Mouse (Mus musculus) kidney, embryonic 16.5 days (tissue): ENCODE measurements around the gene Mical3. TPM values are rescaled to one million over a fixed set of nuclear protein-coding genes. Genes with fewer than 3 reads are reported as not detected.

Experiments
- ATAC-seq: fragments of 200-750 bp; cut with Nextera tagmentation; 2 replicates; pipeline ENCODE4 v1.8.0; 2017; ENCODE audit warnings: moderate TSS enrichment; ENCODE audit not compliant: low FRiP score, low TSS enrichment
- H3K27ac ChIP-seq: fragments of 300-500 bp; sonication (generic); 2 replicates; pipeline ENCODE4 v1.5.1; 2014; ENCODE audit warnings: low read length
- H3K27me3 ChIP-seq: fragments of 300-500 bp; sonication (generic); 2 replicates; pipeline ENCODE4 v1.6.1; 2014; ENCODE audit warnings: low read length, control low read depth, mixed read lengths; ENCODE audit not compliant: insufficient read depth
- H3K36me3 ChIP-seq: fragments of 300-500 bp; sonication (generic); 2 replicates; pipeline ENCODE4 v1.6.1; 2014; ENCODE audit warnings: low read length, control low read depth, mixed read lengths; ENCODE audit not compliant: insufficient read depth
- H3K4me1 ChIP-seq: fragments of 300-500 bp; sonication (generic); 2 replicates; pipeline ENCODE4 v1.6.1; 2014; ENCODE audit warnings: low read length, control low read depth, mixed read lengths; ENCODE audit not compliant: insufficient read depth
- H3K4me2 ChIP-seq: fragments of 300-500 bp; sonication (generic); replicated peaks from 2 replicates; pipeline ENCODE4 v1.6.1; 2014; ENCODE audit warnings: low read depth, low read length
- H3K4me3 ChIP-seq: fragments of 300-500 bp; sonication (generic); 2 replicates; pipeline ENCODE4 v1.5.1; 2014; ENCODE audit warnings: mild to moderate bottlenecking, low read length
- H3K9ac ChIP-seq: fragments of 300-500 bp; sonication (generic); replicated peaks from 2 replicates; pipeline ENCODE4 v1.6.1; 2014; ENCODE audit warnings: low read length
- H3K9me3 ChIP-seq: fragments of 300-500 bp; sonication (generic); 2 replicates; pipeline ENCODE4 v1.6.1; 2016; ENCODE audit warnings: low read length, control low read depth
- WGBS: fragments of 180-500 bp; shearing (Covaris S2); extraction: QIAGEN DNeasy Blood & Tissue Kit; methylation state at CpG from one replicate; pipeline ENCODE4 v1.1.7; 2014; 5-methylcytosine and 5-hydroxymethylcytosine counted together
- polyA plus RNA-seq: library from polyadenylated mRNA; unstranded; fragments of >200 nt; fragmentation: Nextera tagmentation; extraction: Ambion mirVana; gene quantifications from 2 replicates; pipeline ENCODE4 v1.2.1, GENCODE M21; 2015

Mical3 gene
- polyA plus RNA-seq, 1 experiment from 2014 or later: 10.9 TPM

DNA sequence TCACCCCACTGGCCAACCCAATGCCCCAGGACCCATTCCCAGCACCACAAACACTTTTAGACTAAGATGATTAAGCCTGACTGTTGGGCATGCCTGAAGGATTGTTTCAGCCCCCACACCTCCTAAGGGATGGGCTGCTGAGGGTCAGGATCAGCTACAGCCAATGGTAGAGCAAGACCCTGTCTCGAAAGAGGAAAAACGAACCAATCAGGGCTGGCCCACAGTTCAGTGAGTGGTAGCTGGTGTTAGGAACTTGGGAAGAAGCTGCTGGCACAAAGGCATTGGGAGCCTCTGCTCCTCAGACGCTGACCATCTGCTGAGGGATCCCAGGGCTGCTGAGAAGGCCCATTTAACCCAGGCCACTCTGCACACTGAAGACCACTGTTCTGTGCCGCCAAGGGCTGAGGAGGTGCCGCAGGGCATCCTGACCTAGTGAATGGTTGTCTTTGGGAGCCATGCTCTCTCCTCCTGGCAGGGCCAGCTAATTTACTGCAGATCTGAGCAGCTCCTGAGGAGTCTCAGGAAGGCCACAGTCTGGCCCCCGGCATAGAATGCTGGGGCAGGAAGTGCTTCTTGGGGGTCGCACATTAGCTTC lies 36.7 kb upstream of the Mical3 start:
- Histone ChIP-seq H3K36me3 (no peaks in the 10 kb centered on the region), H3K9ac (no peak overlapping the region), H3K4me2 (no peak overlapping the region), H3K27me3 (no peaks in the 10 kb centered on the region), H3K4me3 (no peak overlapping the region), H3K27ac (no peak overlapping the region), H3K4me1 (peaks cover 20% of the 10 kb centered on the region), H3K9me3 (no peaks in the 10 kb centered on the region)
- WGBS: 68% methylated on average over 7 of the region's 7 CpGs
- no peak for ATAC-seq

DNA sequence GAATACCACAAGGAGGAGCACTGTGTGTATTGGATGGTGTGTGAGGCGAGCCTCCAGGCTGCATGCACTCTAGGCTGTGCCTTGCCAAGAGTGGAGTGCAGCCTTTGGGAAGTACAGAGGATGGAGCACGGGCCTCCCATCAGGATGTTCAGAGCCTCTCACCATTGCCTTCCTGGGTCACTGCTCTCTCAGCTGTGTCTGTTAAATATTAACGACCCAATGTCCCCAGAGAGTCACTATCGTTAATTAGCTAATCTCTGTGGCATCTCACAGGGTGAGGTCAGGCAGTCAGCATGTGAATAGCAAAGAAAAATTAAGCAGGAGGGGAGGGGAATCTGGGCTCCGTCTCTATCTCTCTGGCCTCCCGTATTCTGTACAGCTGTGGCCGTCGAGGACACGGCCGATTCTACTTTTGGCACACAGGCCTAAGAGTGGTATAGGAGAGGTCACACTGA lies 35.3 kb upstream of the Mical3 start:
- H3K4me1 ChIP-seq: peaks cover 20% of the 10 kb centered on the region
- peak; percentile 97 for ATAC-seq
- H3K4me3 ChIP-seq: no peak overlapping the region
- no peaks in the 10 kb centered on the region for H3K9me3 ChIP-seq
- no peaks in the 10 kb centered on the region for H3K27me3 ChIP-seq
- H3K4me2 ChIP-seq: no peak overlapping the region
- WGBS: 30% methylated on average over 10 of the region's 10 CpGs
- H3K27ac ChIP-seq: peak overlapping the region; percentile 54
- H3K36me3 ChIP-seq: no peaks in the 10 kb centered on the region
- no peak overlapping the region for H3K9ac ChIP-seq

DNA sequence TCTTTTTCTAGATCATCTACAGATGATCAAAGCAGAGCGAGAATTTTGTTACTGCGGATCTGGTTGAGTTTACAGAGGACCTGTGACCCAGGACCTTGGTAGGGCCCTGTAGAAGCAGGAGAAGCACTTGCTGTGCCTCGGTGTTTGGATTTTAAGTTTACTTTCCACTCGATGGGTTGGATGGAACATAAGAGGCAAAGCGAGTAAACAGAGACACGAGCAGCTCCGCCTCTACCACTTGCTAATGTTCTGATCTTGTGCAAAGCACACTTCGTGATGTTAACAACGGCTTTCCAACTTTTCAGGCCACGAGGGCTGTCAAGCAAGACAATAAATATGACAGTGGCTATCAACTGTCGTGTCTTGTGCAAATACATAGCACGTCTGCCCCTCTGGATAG lies 31.8 kb upstream of the Mical3 start:
- Histone ChIP-seq H3K9ac (no peak overlapping the region), H3K27me3 (no peaks in the 10 kb centered on the region), H3K27ac (no peak overlapping the region), H3K4me1 (peaks cover 15% of the 10 kb centered on the region), H3K9me3 (no peaks in the 10 kb centered on the region), H3K4me3 (no peak overlapping the region), H3K4me2 (no peak overlapping the region), H3K36me3 (no peaks in the 10 kb centered on the region)
- ATAC-seq: no peak
- WGBS: 82% methylated on average over 12 of the region's 12 CpGs

DNA sequence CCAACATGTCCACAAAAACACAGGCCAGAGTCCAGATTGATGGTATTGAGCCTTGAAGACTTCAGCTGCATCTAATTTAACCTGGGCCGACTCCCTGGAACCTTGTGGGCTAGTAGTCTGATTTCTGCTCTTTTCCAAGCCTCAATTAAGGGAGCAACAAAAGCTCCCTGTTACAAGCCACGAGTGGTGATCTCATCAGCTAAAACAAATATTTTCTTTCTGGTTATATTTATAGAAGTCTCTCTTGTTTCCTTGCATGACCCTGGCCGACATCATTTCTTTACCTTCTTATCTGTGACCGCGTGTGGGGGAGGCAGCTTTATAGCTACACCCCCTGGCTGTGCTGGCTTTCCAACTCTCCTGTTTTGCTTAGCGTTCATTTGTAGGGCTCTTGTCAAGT lies 29.3 kb upstream of the Mical3 start:
- WGBS: 31% methylated on average over 6 of the region's 6 CpGs
- no peak overlapping the region for H3K27ac ChIP-seq
- ATAC-seq: no peak

DNA sequence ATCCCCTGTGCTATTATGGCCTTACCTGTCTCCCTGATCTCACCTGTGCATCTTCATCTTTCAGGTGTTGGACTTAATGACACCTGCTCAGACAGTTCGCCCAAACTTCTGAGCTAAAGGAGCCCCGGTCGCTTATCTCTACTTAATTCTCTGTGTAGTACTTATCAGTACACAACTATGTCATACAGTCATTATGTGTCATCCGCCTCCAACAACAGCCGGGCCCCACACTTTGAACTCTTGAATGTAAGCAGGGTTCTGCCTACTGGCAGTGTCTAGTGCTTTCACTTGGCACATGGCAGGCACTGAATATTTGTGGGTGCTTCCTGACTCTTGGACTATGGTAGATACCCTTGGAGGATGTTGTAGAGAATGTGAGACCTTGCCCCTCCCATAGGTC lies 28.8 kb upstream of the Mical3 start:
- no peaks in the 10 kb centered on the region for H3K27me3 ChIP-seq
- no peaks in the 10 kb centered on the region for H3K9me3 ChIP-seq
- no peak for ATAC-seq
- no peaks in the 10 kb centered on the region for H3K4me1 ChIP-seq
- no peaks in the 10 kb centered on the region for H3K36me3 ChIP-seq
- H3K4me3 ChIP-seq: no peak overlapping the region
- H3K27ac ChIP-seq: no peak overlapping the region
- WGBS: 93% methylated on average over 5 of the region's 5 CpGs
- H3K9ac ChIP-seq: no peak overlapping the region
- H3K4me2 ChIP-seq: no peak overlapping the region

More for the DNA sequence above, 29.3 kb upstream of the Mical3 start:
- no peaks in the 10 kb centered on the region for H3K4me1 ChIP-seq
- no peak overlapping the region for H3K4me3 ChIP-seq
- H3K27me3 ChIP-seq: no peaks in the 10 kb centered on the region
- no peaks in the 10 kb centered on the region for H3K9me3 ChIP-seq
- no peak overlapping the region for H3K4me2 ChIP-seq
- no peaks in the 10 kb centered on the region for H3K36me3 ChIP-seq
- H3K9ac ChIP-seq: no peak overlapping the region

DNA sequence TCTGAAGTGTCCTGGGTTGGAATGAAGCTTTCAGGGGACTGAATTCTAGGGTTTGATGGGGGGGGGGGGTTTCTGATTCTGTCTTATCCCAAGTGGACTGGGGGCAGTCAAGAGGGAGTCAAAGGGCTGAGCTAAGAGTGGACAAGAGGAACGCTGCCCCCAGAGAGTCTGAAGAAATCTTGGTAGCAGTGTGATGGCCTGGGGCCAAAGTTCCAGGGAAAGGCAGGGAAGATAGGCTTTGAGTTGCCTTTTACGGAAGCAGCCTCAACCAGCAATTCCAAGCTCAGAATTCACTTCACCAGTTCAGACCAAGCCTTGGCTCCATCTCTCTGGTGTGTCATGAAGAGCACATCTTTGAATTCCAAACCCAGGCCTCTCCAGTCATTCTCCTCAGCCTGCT lies 25.2 kb upstream of the Mical3 start:
- no peak overlapping the region for H3K4me3 ChIP-seq
- no peak overlapping the region for H3K9ac ChIP-seq
- 69% methylated on average over 2 of the region's 2 CpGs for WGBS
- no peak for ATAC-seq
- no peaks in the 10 kb centered on the region for H3K27me3 ChIP-seq
- H3K4me1 ChIP-seq: peaks cover 3% of the 10 kb centered on the region; the same call in 1 of the 2 replicates
- H3K36me3 ChIP-seq: no peaks in the 10 kb centered on the region
- H3K27ac ChIP-seq: no peak overlapping the region
- H3K4me2 ChIP-seq: no peak overlapping the region
- H3K9me3 ChIP-seq: no peaks in the 10 kb centered on the region

DNA sequence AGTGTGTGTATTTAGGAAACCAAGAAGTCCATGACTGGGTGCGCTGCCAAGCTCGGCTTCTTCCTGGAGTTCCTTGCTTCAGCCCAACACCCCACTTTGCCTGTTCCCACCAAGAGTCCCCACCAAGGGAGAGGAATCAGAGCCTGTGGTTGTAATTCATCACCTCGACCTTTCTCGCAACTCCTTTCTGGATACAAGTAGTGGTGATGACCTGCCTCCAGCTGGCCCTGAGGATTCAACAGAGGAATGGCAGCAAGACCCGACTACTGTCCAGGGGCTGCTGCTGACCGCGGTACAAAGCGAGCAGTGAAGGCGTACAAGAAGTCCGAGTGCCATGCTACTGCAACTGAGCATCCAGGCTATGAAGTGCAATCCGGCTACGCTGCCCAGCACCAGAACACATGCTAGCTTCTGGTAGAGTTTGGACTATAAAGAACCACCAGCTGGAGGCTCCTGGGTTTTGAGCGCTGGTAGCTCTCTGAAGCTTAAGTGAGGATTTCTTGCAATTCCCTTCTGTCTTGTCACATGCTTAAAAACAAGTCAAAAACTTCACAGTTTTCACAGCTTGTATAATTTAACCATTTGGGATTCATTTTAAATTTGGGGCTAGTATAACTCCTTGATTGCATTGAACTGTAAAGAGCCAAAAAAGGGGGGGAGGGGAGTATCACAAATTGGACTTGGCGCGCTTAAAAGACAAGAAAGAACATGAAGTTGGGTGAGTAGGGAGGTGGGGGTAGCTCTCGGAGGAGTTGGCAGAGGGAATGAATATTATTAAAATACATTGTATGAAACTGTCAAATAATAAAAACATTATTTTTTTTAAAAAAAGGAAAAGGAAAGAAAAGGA lies 23.9 kb upstream of the Mical3 start:
- H3K4me3 ChIP-seq: no peak overlapping the region
- no peak overlapping the region for H3K9ac ChIP-seq
- H3K27ac ChIP-seq: no peak overlapping the region
- peaks cover 3% of the 10 kb centered on the region; the same call in 1 of the 2 replicates for H3K4me1 ChIP-seq
- no peaks in the 10 kb centered on the region for H3K27me3 ChIP-seq
- no peak for ATAC-seq
- no peaks in the 10 kb centered on the region for H3K9me3 ChIP-seq
- no peak overlapping the region for H3K4me2 ChIP-seq
- no peaks in the 10 kb centered on the region for H3K36me3 ChIP-seq
- 83% methylated on average over 16 of the region's 16 CpGs for WGBS

DNA sequence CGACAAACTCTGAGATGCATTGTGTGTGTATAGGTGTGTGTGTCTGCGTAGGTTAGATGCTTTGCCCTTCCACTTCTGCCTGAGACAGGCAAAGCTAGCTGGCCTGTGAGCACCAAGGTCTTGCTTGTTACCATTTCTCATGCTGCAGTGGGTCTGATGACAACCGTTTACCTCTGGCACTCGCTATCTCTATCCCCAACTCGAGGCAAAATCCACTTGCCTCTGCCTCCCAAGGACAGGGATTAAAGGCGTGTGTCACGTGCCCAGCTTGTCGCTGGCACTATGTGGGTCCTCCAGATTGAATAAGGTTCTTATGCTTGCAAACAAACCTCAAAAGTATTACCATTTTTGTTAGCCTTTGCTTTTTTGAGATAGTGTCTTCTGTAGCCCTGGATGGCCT lies 22.4 kb upstream of the Mical3 start:
- no peak for ATAC-seq
- H3K4me3 ChIP-seq: no peak overlapping the region
- no peaks in the 10 kb centered on the region for H3K9me3 ChIP-seq
- no peaks in the 10 kb centered on the region for H3K27me3 ChIP-seq
- 92% methylated on average over 8 of the region's 8 CpGs for WGBS
- H3K36me3 ChIP-seq: no peaks in the 10 kb centered on the region
- H3K9ac ChIP-seq: no peak overlapping the region
- peaks cover 3% of the 10 kb centered on the region; the same call in 1 of the 2 replicates for H3K4me1 ChIP-seq
- no peak overlapping the region for H3K27ac ChIP-seq
- no peak overlapping the region for H3K4me2 ChIP-seq

DNA sequence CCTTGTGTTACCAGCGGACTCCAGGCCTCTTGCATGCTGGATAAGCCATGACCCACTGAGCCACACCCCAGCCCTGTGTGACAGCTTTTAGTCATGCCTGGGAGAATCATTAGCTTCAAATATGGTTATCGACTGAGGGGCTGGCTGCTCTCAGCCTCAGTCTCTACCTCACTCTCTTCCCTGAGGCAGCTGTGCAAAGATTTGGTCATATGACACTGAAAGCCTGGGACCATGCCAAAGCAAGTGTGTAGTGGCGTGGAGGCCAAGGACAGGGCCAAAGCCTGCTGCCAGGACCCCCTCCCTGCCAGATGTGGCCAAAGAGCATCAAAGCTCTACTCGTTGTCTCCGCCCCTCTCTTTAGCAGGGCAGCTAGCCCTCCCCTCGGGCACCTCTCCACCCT lies 20.9 kb upstream of the Mical3 start:
- Histone ChIP-seq H3K9ac (no peak overlapping the region), H3K27me3 (no peaks in the 10 kb centered on the region), H3K4me1 (peaks cover 8% of the 10 kb centered on the region), H3K4me2 (no peak overlapping the region), H3K36me3 (no peaks in the 10 kb centered on the region), H3K27ac (no peak overlapping the region; the same call in 1 of the 2 replicates), H3K9me3 (no peaks in the 10 kb centered on the region), H3K4me3 (no peak overlapping the region)
- 42% methylated on average over 6 of the region's 6 CpGs for WGBS
- peak; percentile 40 for ATAC-seq

DNA sequence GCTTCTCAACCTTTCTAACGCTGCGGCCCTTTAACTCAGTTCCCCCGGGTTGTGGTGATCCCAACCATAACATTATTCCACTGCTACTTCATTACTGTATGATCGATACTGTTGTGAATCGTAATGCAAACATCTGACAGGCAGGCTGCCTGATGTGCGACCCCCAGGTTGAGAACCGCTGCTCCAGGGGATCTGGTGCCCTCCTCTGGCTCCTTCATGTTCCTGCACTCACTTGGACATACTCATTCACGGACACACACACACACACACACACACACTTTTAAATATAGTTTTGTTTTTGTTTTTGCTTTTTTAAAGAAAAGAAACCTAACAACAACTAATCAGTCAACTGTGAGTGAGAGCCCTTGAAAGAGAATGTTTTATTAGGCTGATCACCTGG lies 19.3 kb upstream of the Mical3 start:
- H3K4me1 ChIP-seq: peaks cover 18% of the 10 kb centered on the region
- H3K9me3 ChIP-seq: no peaks in the 10 kb centered on the region
- no peak overlapping the region for H3K27ac ChIP-seq
- H3K36me3 ChIP-seq: no peaks in the 10 kb centered on the region
- H3K4me2 ChIP-seq: no peak overlapping the region
- no peak for ATAC-seq
- 98% methylated on average over 8 of the region's 8 CpGs for WGBS
- no peak overlapping the region for H3K4me3 ChIP-seq
- no peaks in the 10 kb centered on the region for H3K27me3 ChIP-seq
- H3K9ac ChIP-seq: no peak overlapping the region
